Mouse (Mus musculus) spleen, postnatal 10 days (tissue): ENCODE data around the gene Atf7.

ENCODE experiments used
- DNase-seq, 2 experiments: peaks; one replicate each; pipeline ENCODE4 v3.0.0; 2021 to 2022; ENCODE audit warnings: low spot score in 2 of 2

Gene Atf7

DNA sequence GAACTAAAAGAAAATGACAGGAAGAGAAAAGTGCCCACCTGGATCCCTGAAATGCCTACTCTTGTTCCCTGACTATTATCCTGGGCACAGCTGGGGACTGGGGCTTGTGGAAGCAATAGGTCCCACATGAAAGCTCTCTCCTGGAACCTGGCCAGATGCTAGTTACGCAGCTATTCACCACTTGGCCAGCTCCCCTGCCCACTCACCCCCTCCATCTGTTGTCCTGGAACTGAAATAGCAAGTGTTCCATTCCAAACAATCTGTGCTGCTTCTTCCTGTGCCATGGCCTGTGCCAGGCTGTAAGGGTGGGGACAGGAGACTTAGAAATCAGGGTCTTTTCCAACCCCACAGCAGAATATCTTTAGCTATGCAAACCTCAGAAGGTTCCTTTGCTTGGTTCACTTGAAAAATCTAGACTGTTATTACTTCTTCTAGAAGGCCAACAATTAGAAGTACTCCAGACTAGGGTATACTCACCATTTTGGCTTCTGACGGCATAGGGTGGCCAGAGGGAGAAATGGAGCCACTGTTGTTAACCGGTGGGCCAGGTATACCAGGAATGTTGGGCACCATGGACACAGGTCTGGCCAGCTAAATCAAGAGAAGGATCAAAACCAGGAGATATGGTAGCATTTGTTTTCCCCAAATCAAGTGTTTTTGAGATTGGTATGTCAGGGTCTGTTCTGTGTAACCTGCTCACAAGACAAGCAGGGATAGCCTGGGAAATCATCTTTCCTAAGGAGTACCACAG is 78.4 kb downstream of the Atf7 start:
- no peak for DNase-seq

DNA sequence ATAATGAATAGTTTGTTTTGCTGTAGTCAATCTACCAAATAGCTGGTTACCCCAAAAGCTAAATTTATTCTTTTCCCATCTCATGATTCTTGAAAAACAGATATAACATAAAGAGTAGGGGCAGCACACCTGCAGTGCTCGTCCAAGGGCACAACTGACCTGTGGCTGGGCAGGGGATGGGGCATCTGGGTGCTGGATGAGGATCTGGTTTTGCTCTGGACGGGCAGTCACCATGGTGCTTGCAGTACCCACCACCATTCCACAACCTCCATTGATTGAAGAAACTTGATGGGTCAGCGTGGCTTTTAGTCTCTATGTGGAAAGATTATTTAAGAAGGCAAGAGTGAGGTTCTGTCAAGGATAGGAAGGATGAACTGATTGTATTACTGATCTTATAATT is 79.0 kb downstream of the Atf7 start:
- no peak for DNase-seq

GRCm38 (mm10) chr15:102544801-102545200 is 80.5 kb downstream of the Atf7 start:
- DNase-seq = no peak

DNA sequence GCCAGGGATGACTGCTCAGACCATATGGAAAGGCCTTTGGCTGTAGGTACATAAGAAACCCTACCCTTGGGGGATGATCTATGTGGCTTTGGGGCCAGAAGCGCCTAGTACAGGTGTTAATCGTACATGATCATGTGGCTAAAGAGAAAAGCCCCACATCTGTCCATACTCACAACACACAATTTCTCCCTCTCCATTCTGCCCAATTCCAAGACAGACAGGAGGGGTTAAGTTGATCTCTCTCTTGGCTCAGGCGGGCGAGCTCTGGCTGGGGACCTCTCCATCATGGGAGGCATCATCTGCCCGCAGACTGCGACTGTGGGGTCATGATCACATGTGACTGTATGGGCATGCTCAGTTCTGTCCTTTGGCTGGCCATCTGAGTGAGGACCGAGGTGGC is 91.3 kb downstream of the Atf7 start:
- no peak for DNase-seq

GRCm38 (mm10) chr15:102532106-102532900 is 93.0 kb downstream of the Atf7 start:
- DNase-seq = no peak

GRCm38 (mm10) chr15:102531586-102531985 is 93.7 kb downstream of the Atf7 start:
- DNase-seq = no peak

GRCm38 (mm10) chr15:102530566-102530965 is 94.7 kb downstream of the Atf7 start:
- DNase-seq = no peak

DNA sequence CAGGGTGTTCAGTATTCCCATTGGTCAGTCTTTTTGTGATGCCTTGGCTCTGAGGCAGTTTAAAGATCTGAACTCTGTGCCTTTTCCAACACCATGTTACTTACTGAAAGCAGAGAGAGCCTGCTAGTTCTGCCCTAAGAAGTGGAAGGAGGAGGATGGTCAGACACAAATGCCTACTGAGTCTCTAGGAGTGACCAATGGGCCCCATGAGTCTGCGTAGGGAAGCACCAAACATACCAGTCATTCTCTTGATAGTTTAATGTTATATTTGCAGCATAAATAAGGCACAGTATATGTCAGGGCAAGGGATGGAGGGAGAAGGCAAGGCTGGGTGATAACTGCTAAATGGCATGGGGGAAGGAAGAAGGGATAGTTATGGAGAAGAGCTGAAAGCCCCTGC is 96.9 kb downstream of the Atf7 start:
- no peak for DNase-seq

DNA sequence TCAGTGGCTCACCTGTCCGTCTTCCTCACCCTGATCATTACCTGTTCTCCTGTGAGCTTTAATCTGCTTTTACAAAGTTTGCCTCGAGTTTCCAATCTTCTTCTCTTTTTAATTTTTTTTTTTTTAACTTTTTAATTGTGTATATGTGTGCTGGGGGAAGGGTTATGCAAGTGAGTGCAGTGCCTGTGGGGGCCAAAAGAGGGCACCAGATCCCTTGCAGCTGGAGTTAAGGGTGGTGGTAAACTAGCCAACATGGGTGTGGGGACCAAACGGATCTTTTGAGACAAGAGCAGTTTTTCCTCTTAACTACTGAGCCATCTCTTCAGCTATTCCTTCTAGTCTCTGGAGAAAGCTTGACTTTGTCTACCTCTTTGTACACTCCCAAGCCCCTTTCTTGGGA is 97.3 kb downstream of the Atf7 start:
- DNase-seq = no peak

GRCm38 (mm10) chr15:102526111-102527002 is 98.9 kb downstream of the Atf7 start:
- DNase-seq = no peak

GRCm38 (mm10) chr15:102524892-102525485 is 100.3 kb downstream of the Atf7 start, which contains the start of gene Npff:
Gene Npff, minus strand, starts transcription at chr15:102524942.
- peak; percentile 67 to 83 for DNase-seq

DNA sequence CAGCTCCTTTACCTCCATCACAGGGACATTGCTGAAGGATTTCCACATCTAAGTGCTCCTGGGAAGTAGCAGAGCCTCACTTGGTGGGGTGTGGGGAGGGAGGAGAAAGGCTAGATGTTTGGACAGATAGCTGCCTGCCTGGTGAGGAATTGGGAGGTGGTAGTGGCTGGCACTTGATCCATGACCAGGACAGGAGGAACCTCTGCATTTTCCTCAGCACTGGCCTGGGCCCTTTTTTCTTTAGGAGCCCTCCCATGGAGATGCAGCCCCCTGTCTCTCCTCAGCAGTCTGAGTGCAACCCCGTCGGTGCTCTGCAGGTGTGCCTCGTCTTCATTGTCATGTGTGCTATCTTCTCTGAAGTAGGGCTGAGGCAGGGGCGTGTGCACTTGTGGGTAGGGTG is 103.8 kb downstream of the Atf7 start:
- no peak for DNase-seq

DNA sequence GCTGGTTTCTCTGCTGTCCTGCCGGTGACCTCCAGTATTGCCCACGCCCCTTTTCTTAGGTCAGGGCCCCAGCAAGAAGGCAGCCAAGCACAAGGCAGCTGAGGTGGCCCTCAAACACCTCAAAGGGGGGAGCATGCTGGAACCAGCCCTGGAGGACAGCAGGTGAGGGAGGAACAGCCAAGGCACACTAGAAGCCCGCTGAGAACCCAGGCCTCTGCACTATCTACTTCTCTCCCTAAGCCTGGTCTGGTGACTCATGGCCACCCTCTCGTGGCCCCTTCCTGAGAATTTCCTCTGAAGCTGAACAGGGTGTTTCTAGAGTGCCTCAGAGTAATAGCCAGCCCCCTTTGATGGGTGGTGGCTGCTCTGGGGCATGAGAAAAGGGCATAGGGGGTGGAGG is 104.8 kb downstream of the Atf7 start:
- no peak for DNase-seq

DNA sequence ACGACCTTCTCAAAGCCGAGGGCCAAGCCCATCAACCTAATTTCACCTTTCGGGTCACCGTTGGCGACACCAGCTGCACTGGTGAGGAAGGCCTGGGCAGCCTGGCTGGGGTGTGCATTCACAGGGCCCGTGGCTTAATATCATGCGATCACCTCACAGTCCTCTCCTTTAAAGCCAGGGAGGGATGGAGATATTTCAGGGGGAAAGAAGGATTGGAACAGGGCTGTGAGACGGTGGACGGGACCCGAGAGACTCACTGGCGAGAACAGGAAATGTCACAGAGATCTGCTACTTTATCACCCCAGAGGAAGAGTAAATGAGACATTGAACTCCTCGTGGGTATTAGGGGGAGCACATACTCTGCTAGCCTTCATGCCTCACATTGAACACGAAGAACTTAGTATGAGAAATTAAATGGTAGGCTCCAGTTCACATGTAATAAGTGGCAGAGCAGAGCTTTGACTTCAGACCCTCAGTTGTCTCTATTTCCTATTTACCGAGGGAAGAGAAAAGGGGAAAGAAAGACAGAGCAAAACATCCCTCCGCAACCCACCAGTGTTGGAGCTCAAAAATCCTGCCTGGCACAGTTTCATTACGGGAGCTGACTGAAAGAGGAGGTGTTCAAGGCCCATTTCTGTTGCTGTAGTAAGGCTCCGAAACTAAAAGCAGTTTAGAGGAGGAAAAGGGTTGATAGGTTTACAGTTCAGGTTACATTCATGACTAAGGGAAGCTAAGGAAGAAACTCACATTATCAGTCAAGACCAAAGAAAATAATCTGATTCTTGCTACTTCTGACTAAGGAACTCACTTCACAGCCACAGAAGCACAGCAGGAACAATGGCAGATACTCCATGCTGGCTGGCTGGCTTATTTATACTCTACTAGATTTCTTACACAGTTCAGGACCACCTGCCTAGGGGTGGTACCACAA is 105.8 kb downstream of the Atf7 start:
- DNase-seq = no peak

DNA sequence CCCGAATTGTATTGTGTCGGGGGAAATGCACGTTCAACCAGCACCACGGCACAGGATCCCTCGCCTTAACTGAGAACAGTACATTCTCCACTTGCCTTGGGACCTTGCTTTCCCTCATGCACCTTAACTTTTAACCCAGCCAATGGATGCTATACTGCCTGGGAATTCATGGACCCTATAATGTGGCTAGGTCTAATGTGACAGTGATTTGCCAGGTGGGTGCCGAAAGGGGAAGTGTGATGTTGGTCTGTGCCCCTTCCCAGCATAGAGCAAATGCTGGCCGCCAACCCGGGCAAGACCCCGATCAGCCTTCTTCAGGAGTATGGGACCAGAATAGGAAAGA is 106.4 kb downstream of the Atf7 start:
- no peak for DNase-seq

DNA sequence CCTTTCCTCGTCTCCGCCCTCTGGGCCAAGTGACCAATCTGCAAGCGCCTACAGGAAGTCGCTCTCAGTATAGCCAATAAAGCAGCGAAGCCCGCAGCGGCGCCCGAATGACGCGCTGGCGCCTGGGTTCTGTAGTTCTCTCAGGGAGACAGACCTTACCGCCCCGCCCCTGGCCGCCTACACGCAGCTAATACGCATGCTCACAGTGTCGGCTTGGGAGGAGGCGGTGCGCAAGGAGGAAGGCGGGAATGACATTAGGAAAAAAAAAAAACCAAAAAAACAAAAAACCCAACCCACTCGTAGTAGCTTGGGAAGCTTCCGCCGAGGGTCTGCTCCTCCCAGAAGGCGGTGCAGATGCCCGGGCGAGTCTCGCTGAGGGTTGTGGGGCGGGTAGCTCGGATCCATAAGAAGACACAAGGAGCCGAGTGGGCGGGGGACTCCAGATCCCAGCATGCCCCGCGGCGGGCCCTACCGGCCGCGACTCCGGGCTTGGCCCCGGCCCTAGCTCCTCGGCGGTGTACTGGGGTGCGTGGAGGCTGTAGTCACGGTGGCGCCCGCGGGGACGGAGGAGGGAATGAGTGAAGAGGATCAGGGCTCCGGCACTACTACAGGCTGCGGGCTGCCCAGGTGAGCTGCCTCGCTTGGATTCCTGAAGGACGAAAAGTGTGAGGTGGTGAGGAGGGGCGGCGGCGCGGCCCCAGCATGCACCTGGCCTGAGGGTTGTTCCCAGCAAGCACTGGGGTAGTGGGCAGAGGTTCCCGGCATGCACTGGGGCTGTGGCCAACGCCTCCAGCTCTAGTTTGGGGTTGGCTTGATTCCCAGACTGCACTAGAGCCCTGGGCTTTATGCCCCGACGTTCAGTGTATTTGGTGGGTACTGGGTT is 107.0 kb downstream of the Atf7 start, which contains the start of gene Tarbp2:
TSS of gene Tarbp2 (plus strand) at position 217 of the 883 bp plus-strand sequence.
- DNase-seq = peak; percentile 98 to 99

DNA sequence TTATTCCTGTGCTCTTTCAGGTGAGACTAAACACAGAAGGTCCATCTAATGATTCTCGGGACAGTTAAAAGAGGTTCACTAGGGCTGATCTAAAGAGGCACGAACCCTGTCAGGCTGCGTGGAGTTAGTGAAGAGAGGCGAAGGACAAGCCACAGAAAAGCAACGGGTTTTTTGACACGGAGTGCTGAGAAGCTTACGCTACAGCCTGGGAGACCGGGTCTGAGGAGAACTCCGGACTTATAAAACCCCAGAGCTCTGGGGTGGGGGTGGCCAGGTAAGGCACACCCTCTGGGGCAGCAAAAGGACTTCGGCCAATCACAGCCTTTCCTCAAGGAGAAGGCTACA is 107.7 kb downstream of the Atf7 start:
- no peak for DNase-seq

DNA sequence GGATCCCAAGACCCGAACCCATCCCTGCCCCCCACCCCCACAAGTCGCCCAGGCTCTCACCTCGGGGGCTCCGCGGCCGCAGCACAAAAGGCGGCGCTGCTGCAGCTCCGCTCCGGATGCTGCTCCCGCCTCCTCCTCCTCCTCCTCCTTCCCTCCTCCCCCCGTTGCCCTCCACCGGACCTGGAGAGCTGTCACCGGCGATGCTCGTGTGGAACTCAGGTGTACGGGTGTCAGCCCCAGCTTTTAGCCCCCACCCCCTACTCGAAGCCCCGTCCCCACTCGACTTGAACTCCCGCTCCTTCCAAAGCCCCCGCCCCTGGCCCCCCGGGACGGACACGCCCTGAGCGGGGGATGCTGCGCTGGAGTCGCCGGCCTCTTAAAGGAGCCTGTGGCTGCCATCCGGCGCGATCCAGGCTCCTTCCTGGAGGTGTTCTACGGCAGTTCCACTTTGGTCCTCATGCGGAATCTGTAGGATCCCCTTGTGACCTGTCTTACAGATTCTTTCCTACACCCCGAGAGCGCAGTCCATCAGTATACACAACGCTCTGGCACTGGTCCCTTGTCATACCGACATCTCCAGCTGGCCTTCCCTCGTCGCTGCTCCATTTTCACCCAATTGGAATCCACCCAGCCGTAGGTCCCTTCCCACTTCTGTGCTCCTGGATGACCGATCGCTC is 108.4 kb downstream of the Atf7 start, which contains the start of gene Map3k12:
TSS of gene Map3k12 (minus strand) at position 337 of the 677 bp plus-strand sequence.
- DNase-seq = peak; percentile 62 to 65

- DNase-seq = no peak
These were observed 109.0 kb downstream of the Atf7 start for GRCm38 (mm10) chr15:102516293-102516692.
